Mouse (Mus musculus) stomach, embryonic 16.5 days (tissue): ENCODE results near the gene Rhoh. TPM values are rescaled to one million over a fixed set of nuclear protein-coding genes. Genes with fewer than 3 reads are reported as not detected.

Source experiments
- ATAC-seq: fragments of 200-750 bp; cut with Nextera tagmentation; 2 replicates; pipeline ENCODE4 v1.8.0; 2017; ENCODE audit warnings: moderate number of reproducible peaks, moderate TSS enrichment; ENCODE audit not compliant: insufficient read depth, low FRiP score
- H3K27ac ChIP-seq: fragments of 300-500 bp; sonication (generic); 2 replicates; pipeline ENCODE4 v1.5.1; 2014; ENCODE audit warnings: low read length
- H3K27me3 ChIP-seq: fragments of 300-500 bp; sonication (generic); 2 replicates; pipeline ENCODE4 v1.6.1; 2014; ENCODE audit warnings: low read length, control low read depth, mixed read lengths; ENCODE audit not compliant: control insufficient read depth, insufficient read depth
- H3K36me3 ChIP-seq: fragments of 300-500 bp; sonication (generic); 2 replicates; pipeline ENCODE4 v1.6.1; 2014; ENCODE audit warnings: low read length; ENCODE audit not compliant: control insufficient read depth, insufficient read depth
- H3K4me1 ChIP-seq: fragments of 300-500 bp; sonication (generic); 2 replicates; pipeline ENCODE4 v1.6.1; 2014; ENCODE audit warnings: low read length, control low read depth, mixed read lengths; ENCODE audit not compliant: control insufficient read depth, insufficient read depth
- H3K4me2 ChIP-seq: fragments of 300-500 bp; sonication (generic); 2 replicates; pipeline ENCODE4 v1.6.1; 2014; ENCODE audit warnings: low read depth, low read length, mixed read lengths
- H3K4me3 ChIP-seq: fragments of 300-500 bp; sonication (generic); replicated peaks from 2 replicates; pipeline ENCODE4 v1.5.1; 2014; ENCODE audit warnings: mild to moderate bottlenecking, low read length
- H3K9ac ChIP-seq: fragments of 300-500 bp; sonication (generic); 2 replicates; pipeline ENCODE4 v1.6.1; 2014; ENCODE audit warnings: low read length
- H3K9me3 ChIP-seq: fragments of 300-500 bp; sonication (generic); replicated peaks from 2 replicates; pipeline ENCODE4 v1.6.1; 2016; ENCODE audit warnings: low read length, control low read depth; ENCODE audit not compliant: control insufficient read depth
- WGBS: fragments of 180-500 bp; shearing (Covaris S2); extraction: QIAGEN DNeasy Blood & Tissue Kit; methylation state at CpG from one replicate; pipeline ENCODE4 v1.1.7; 2014; 5-methylcytosine and 5-hydroxymethylcytosine counted together
- polyA plus RNA-seq: library from polyadenylated mRNA; unstranded; fragments of >200 nt; fragmentation: Nextera tagmentation; extraction: Ambion mirVana; gene quantifications from 2 replicates; pipeline ENCODE4 v1.2.1, GENCODE M21; 2015

The Rhoh gene
- polyA plus RNA-seq, 1 experiment from 2014 or later = 1.4 TPM

GRCm38 (mm10) chr5:65941145-65941544 lies 80.1 kb downstream of the Rhoh start:
- Histone ChIP-seq H3K4me2 (no peak overlapping the region), H3K9ac (no peak overlapping the region), H3K4me1 (no peaks in the 10 kb centered on the region), H3K4me3 (no peak overlapping the region), H3K27me3 (no peaks in the 10 kb centered on the region), H3K9me3 (no peaks in the 10 kb centered on the region; the same call in 1 of the 2 replicates), H3K36me3 (no peaks in the 10 kb centered on the region), H3K27ac (no peak overlapping the region)
- 57% methylated on average over 4 of the region's 4 CpGs for WGBS
- no peak for ATAC-seq

Other genes with a start within 250 kb of the Rhoh start
- 44.0 and 47.7 TPM in 2 replicates for gene Pds5a, start 162.9 kb upstream of the Rhoh start, polyA plus RNA-seq
- 14.3 and 17.3 TPM in 2 replicates for gene N4bp2, start 97.7 kb upstream of the Rhoh start, polyA plus RNA-seq
- gene Chrna9, start 73.7 kb downstream of the Rhoh start, polyA plus RNA-seq = 0.43 TPM in 1 of 2 replicates, not detected in the other
- gene 9130230L23Rik, start 143.1 kb downstream of the Rhoh start, polyA plus RNA-seq = 1.9 and 2.6 TPM in 2 replicates